Mouse (Mus musculus) brain, embryonic 14.5 days (tissue): ENCODE results near the gene Cdiptos. TPM values are rescaled to one million over a fixed set of nuclear protein-coding genes. Genes with fewer than 3 reads are reported as not detected.

Experiments used
- DNase-seq: peaks from one replicate; pipeline ENCODE4 v3.0.0-alpha.2; 2011; ENCODE audit warnings: low read depth
- CTCF ChIP-seq: fragments of 200-500 bp; IDR thresholded peaks from 2 replicates; pipeline ENCODE4 v1.5.1; 2012; ENCODE audit warnings: inconsistent platforms, mild to moderate bottlenecking, moderate library complexity, borderline replicate concordance; ENCODE audit not compliant: insufficient read depth, insufficient read length; ENCODE audit errors: extremely low read depth
- POLR2A ChIP-seq: fragments of 200-500 bp; IDR thresholded peaks from 2 replicates; pipeline ENCODE4 v1.6.1; 2012; ENCODE audit warnings: mild to moderate bottlenecking, inconsistent platforms, borderline replicate concordance; ENCODE audit not compliant: poor library complexity, insufficient read depth, insufficient read length, severe bottlenecking; ENCODE audit errors: extremely low read depth
- polyA plus RNA-seq: library from polyadenylated mRNA; depleted of rRNA; stranded (reverse); fragments of >200 nt; gene quantifications from 2 replicates; pipeline ENCODE4 v1.2.3, GENCODE M21; 2012

The Cdiptos gene
- polyA plus RNA-seq, 1 experiment = 0.59 TPM

GRCm38 (mm10) chr7:126955125-126955524, 20.8 kb downstream of the Cdiptos start:
- no peak for TF ChIP-seq POLR2A
- no peak for TF ChIP-seq CTCF
- DNase-seq = no peak

- TF ChIP-seq CTCF = no peak
- no peak for TF ChIP-seq POLR2A
- DNase-seq = no peak
These were observed 23.3 kb downstream of the Cdiptos start for GRCm38 (mm10) chr7:126952646-126953045.

- TF ChIP-seq POLR2A (no peak), CTCF (no peak)
These were observed 24.2 kb downstream of the Cdiptos start for GRCm38 (mm10) chr7:126951741-126952140.

GRCm38 (mm10) chr7:126950647-126951615, 25.0 kb downstream of the Cdiptos start:
- DNase-seq = peak; percentile 41
- TF ChIP-seq POLR2A (no peak), CTCF (no peak)

More at GRCm38 (mm10) chr7:126951741-126952140, 24.2 kb downstream of the Cdiptos start:
- no peak for DNase-seq

- peak; percentile 91 for DNase-seq
- TF ChIP-seq POLR2A (peak; percentile 59; the same call in 1 of the 2 replicates), CTCF (no peak)
These were observed 25.9 kb downstream of the Cdiptos start, which contains the start of gene Sez6l2 for GRCm38 (mm10) chr7:126949793-126950646. Gene Sez6l2 (plus strand): TSS chr7:126950563.

- DNase-seq = peak; percentile 79
- TF ChIP-seq POLR2A = no peak
- no peak for TF ChIP-seq CTCF
These were observed 26.5 kb downstream of the Cdiptos start, which contains the start of gene Asphd1 for GRCm38 (mm10) chr7:126949403-126949792. Gene Asphd1 (minus strand): TSS chr7:126949582.

- TF ChIP-seq CTCF (no peak), POLR2A (no peak)
- no peak for DNase-seq
These were observed 27.3 kb downstream of the Cdiptos start for GRCm38 (mm10) chr7:126948626-126949025.

GRCm38 (mm10) chr7:126946530-126946929, 29.4 kb downstream of the Cdiptos start:
- peak; percentile 55 for DNase-seq
- TF ChIP-seq POLR2A (no peak), CTCF (peak; percentile 60)

- peak; percentile 40 for DNase-seq
- TF ChIP-seq POLR2A (no peak), CTCF (no peak)
These were observed 34.1 kb downstream of the Cdiptos start for GRCm38 (mm10) chr7:126941801-126942200.

GRCm38 (mm10) chr7:126941171-126941570, 34.7 kb downstream of the Cdiptos start:
- DNase-seq = no peak
- TF ChIP-seq CTCF (no peak), POLR2A (no peak)

- TF ChIP-seq CTCF (no peak), POLR2A (no peak)
These were observed 43.2 kb downstream of the Cdiptos start for GRCm38 (mm10) chr7:126932652-126933051.

More at GRCm38 (mm10) chr7:126932652-126933051, 43.2 kb downstream of the Cdiptos start:
- DNase-seq = no peak
